Mouse (Mus musculus): ENCODE results near the gene Mthfr. TPM values are rescaled to one million over a fixed set of nuclear protein-coding genes. Genes with fewer than 3 reads are reported as not detected.
A peak's percentile ranks its signal among the peaks of the same experiment; 100 is the strongest.

Gene Mthfr
- polyA plus RNA-seq, 1 experiment from 2014 or later: 22.0 TPM

DNA sequence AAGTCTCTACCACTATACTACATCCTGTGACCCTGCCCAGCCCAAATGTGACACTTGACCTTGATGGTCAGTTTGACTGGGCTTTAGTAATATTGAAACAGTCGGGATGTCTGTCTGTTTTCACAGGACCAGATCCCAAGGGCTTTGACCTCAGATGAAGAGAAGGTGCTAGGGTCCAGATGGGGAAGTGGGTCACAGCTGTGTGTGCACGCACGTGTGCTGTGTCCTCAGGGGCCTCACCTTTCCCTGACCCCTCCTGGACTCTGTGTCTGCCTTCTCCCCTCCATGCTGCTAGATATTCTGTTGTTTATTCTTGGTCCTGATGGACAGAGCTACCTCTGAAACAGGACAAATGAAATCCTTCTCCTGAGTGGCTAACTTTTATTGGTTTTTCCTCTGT, 27.5 kb upstream of the Mthfr start:
- no peak for ATAC-seq
- no peak overlapping the region for H3K4me3 ChIP-seq (replicated peaks; ENCODE audit: low read length)
- H3K27me3 ChIP-seq (replicated peaks; ENCODE audit: control insufficient read depth, insufficient read depth, low read length): no peaks in the 10 kb centered on the region
- no peak overlapping the region for H3K4me2 ChIP-seq (ENCODE audit: low read length)
- H3K9ac ChIP-seq (replicated peaks; ENCODE audit: low read depth, low read length): no peak overlapping the region
- no peaks in the 10 kb centered on the region for H3K9me3 ChIP-seq (ENCODE audit: control insufficient read depth, low read length)
- no peaks in the 10 kb centered on the region for H3K4me1 ChIP-seq (replicated peaks; ENCODE audit: control insufficient read depth, insufficient read depth, low read length)
- no peak overlapping the region for H3K27ac ChIP-seq (ENCODE audit: low read length)
- 81% methylated on average over 3 of the region's 3 CpGs for WGBS
- peaks cover 90% of the 10 kb centered on the region for H3K36me3 ChIP-seq (ENCODE audit: control insufficient read depth, insufficient read depth)

DNA sequence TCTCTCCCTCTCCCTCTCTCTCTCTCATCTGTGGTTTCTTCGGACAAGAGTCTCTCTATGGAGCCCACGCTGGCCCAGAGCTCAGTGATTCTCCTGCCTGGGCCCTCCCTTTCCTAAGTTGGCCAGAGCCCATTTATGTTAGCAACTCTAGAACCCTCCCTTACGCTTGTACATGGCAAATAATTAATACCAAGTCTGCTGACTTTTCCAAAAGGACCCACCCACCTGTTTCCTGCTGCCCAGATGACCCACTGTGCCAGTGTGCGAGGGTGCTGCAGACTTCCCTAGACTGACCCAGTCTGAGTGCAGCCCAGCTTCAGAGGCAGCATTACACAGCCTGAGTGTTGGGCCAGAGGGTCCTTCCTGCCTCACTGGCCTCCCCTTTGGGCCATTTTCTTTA, 26.7 kb upstream of the Mthfr start:
- no peaks in the 10 kb centered on the region for H3K27me3 ChIP-seq (replicated peaks; ENCODE audit: control insufficient read depth, insufficient read depth, low read length)
- no peak overlapping the region for H3K9ac ChIP-seq (replicated peaks; ENCODE audit: low read depth, low read length)
- no peak overlapping the region for H3K4me3 ChIP-seq (replicated peaks; ENCODE audit: low read length)
- H3K27ac ChIP-seq (ENCODE audit: low read length): no peak overlapping the region
- no peaks in the 10 kb centered on the region for H3K9me3 ChIP-seq (ENCODE audit: control insufficient read depth, low read length)
- no peak overlapping the region for H3K4me2 ChIP-seq (ENCODE audit: low read length)
- WGBS: 92% methylated on average over 4 of the region's 4 CpGs
- no peaks in the 10 kb centered on the region for H3K4me1 ChIP-seq (replicated peaks; ENCODE audit: control insufficient read depth, insufficient read depth, low read length)
- H3K36me3 ChIP-seq (ENCODE audit: control insufficient read depth, insufficient read depth): peaks cover 90% of the 10 kb centered on the region
- ATAC-seq: no peak

DNA sequence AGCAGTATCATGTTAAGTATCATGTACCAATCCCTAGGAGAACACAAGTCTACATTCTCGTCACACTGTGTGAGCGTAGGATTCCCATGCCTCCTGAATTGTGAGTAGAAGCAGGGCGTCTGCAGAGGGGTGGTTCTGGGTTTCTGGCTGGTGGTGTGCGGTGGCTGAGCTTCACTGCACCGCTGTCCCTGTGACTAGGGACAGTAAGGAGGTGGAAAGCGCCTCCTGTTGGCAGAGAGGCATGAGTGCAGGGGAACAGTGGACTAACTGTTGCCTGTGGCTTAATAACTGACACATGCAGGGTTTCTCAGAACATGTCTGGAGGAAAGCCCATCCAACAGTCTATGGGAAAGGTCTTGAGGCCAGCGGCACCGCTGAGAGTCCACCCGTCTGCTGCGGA, 23.5 kb upstream of the Mthfr start:
- H3K4me1 ChIP-seq (replicated peaks; ENCODE audit: control insufficient read depth, insufficient read depth, low read length): peaks cover 3% of the 10 kb centered on the region
- peaks cover 75% of the 10 kb centered on the region for H3K36me3 ChIP-seq (ENCODE audit: control insufficient read depth, insufficient read depth)
- 85% methylated on average over 10 of the region's 10 CpGs for WGBS
- no peak overlapping the region for H3K27ac ChIP-seq (ENCODE audit: low read length)
- H3K27me3 ChIP-seq (replicated peaks; ENCODE audit: control insufficient read depth, insufficient read depth, low read length): no peaks in the 10 kb centered on the region
- no peak overlapping the region for H3K4me3 ChIP-seq (replicated peaks; ENCODE audit: low read length)
- H3K9me3 ChIP-seq (ENCODE audit: control insufficient read depth, low read length): no peaks in the 10 kb centered on the region
- no peak for ATAC-seq
- H3K4me2 ChIP-seq (ENCODE audit: low read length): no peak overlapping the region
- no peak overlapping the region for H3K9ac ChIP-seq (replicated peaks; ENCODE audit: low read depth, low read length)

DNA sequence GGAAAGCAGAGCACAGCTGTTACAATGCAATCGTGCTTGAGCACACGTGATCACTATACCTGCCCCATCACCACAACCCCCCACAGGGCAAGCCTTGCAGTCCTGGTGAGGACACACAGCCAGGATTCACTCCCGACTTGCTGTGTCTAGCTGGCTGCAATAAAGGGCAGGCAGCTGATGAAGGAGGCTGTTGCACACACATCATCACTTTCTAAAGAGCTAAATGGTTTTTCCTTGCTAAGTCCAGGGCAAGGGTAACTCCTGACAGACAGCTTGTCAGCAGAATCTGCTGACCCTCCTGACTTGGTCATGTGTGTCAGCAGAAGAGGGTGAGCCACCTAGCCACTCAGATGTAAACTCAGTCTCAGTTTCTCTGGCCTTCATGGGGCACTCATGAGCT, 21.9 kb upstream of the Mthfr start:
- ATAC-seq: no peak
- Histone ChIP-seq H3K4me3 (replicated peaks; ENCODE audit: low read length) (no peak overlapping the region), H3K36me3 (ENCODE audit: control insufficient read depth, insufficient read depth) (peaks cover 74% of the 10 kb centered on the region), H3K9me3 (ENCODE audit: control insufficient read depth, low read length) (no peaks in the 10 kb centered on the region), H3K4me1 (replicated peaks; ENCODE audit: control insufficient read depth, insufficient read depth, low read length) (peaks cover 3% of the 10 kb centered on the region), H3K27me3 (replicated peaks; ENCODE audit: control insufficient read depth, insufficient read depth, low read length) (no peaks in the 10 kb centered on the region), H3K4me2 (ENCODE audit: low read length) (no peak overlapping the region), H3K9ac (replicated peaks; ENCODE audit: low read depth, low read length) (no peak overlapping the region), H3K27ac (ENCODE audit: low read length) (no peak overlapping the region)
- WGBS: 81% methylated on average over 3 of the region's 3 CpGs

DNA sequence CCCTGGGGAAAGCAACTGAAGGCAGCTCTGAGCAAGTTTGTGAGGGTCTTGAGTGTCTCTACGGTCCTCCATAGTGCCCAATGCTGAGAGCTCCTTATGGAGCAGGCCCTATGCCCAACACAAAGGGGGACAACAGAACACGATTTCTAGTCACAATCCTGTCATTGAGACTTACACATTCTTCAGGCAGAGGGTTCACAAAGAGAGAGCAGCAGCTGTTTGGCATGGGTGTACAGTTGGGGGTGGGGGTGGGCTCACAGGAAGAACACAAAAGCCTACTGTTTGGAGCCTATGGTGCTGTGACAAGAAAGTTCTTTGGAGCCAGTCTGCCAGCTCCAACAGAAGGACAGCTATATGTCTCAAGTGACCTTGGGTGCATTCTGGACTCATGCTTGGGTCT, 20.5 kb upstream of the Mthfr start:
- peak; percentile 43; the same call in 1 of the 2 replicates for ATAC-seq
- no peak overlapping the region for H3K27ac ChIP-seq (ENCODE audit: low read length)
- H3K9ac ChIP-seq (replicated peaks; ENCODE audit: low read depth, low read length): no peak overlapping the region
- peaks cover 3% of the 10 kb centered on the region for H3K4me1 ChIP-seq (replicated peaks; ENCODE audit: control insufficient read depth, insufficient read depth, low read length)
- H3K4me2 ChIP-seq (ENCODE audit: low read length): no peak overlapping the region
- WGBS: 40% methylated on average over 2 of the region's 2 CpGs
- peaks cover 71% of the 10 kb centered on the region for H3K36me3 ChIP-seq (ENCODE audit: control insufficient read depth, insufficient read depth)
- no peak overlapping the region for H3K4me3 ChIP-seq (replicated peaks; ENCODE audit: low read length)
- no peaks in the 10 kb centered on the region for H3K27me3 ChIP-seq (replicated peaks; ENCODE audit: control insufficient read depth, insufficient read depth, low read length)
- no peaks in the 10 kb centered on the region for H3K9me3 ChIP-seq (ENCODE audit: control insufficient read depth, low read length)

DNA sequence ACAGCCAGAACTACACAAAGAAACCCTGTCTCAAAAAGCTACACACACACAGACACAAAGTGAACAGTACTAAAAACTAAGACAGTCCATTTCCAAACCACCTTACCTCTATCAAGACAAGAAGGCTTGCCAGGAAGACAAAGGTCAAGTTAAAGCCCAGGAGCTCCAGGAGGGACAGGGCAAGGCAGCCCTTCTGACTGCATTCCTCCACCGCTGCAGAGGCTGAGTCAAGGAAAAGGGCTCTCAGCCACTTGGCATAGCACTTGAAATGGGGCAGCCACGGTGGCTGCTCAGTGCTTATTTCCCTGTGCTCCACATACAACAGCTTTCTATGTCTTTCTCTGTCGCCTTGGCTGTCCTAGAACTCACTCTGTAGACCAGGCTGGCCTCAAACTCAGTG, 14.9 kb upstream of the Mthfr start:
- Histone ChIP-seq H3K4me3 (replicated peaks; ENCODE audit: low read length) (no peak overlapping the region), H3K4me2 (ENCODE audit: low read length) (no peak overlapping the region), H3K36me3 (ENCODE audit: control insufficient read depth, insufficient read depth) (peaks cover 48% of the 10 kb centered on the region), H3K27ac (ENCODE audit: low read length) (no peak overlapping the region), H3K9ac (replicated peaks; ENCODE audit: low read depth, low read length) (no peak overlapping the region), H3K4me1 (replicated peaks; ENCODE audit: control insufficient read depth, insufficient read depth, low read length) (peaks cover under 1% of the 10 kb centered on the region; the same call in 1 of the 2 replicates), H3K9me3 (ENCODE audit: control insufficient read depth, low read length) (no peaks in the 10 kb centered on the region), H3K27me3 (replicated peaks; ENCODE audit: control insufficient read depth, insufficient read depth, low read length) (no peaks in the 10 kb centered on the region)
- ATAC-seq: no peak
- WGBS: 93% methylated on average over 3 of the region's 3 CpGs

DNA sequence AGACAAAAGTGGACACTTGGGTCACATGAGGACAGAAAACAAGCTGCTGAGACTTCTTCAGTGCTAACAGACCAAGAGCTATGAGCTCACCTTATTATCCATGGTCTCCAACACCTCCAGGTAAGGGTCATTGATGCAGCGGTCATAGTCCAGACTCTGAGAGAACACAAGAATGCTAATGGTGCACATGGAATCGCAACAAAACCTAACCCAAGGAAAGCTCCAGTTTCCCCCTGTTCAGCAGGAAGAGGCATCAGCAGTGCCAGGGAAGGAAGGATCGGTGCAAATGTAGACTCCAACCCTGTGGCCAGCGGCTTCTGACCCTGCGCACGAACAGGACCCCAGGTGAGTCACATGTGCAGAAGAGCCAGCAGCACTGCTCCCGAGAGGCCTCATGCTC, 9.6 kb upstream of the Mthfr start:
- H3K9ac ChIP-seq (replicated peaks; ENCODE audit: low read depth, low read length): no peak overlapping the region
- no peaks in the 10 kb centered on the region for H3K4me1 ChIP-seq (replicated peaks; ENCODE audit: control insufficient read depth, insufficient read depth, low read length)
- no peak overlapping the region for H3K4me2 ChIP-seq (ENCODE audit: low read length)
- H3K27ac ChIP-seq (ENCODE audit: low read length): no peak overlapping the region
- WGBS: 96% methylated on average over 7 of the region's 7 CpGs
- H3K36me3 ChIP-seq (ENCODE audit: control insufficient read depth, insufficient read depth): peaks cover 21% of the 10 kb centered on the region
- no peak overlapping the region for H3K4me3 ChIP-seq (replicated peaks; ENCODE audit: low read length)
- H3K27me3 ChIP-seq (replicated peaks; ENCODE audit: control insufficient read depth, insufficient read depth, low read length): no peaks in the 10 kb centered on the region
- no peaks in the 10 kb centered on the region for H3K9me3 ChIP-seq (ENCODE audit: control insufficient read depth, low read length)
- ATAC-seq: no peak

DNA sequence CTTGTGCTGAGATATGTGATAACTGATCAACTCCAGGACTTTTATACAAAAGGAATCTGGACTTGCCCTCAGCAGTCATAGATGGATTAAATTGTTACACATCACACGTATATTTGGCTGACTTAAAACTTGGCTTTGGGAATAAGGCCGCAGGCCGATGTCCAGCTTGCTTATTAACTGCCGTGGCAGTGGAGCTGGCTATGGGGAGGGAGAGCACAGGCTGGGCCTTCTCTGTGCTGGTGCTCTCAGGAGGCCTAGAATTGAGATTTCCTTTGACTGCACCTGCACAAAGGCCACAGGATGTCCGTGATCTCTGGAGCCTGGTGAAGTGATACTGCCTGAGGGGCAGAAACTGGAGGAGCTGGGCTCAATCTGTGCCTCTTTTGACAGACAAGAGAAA, 8.4 kb upstream of the Mthfr start:
- no peak overlapping the region for H3K4me3 ChIP-seq (replicated peaks; ENCODE audit: low read length)
- no peak overlapping the region for H3K4me2 ChIP-seq (ENCODE audit: low read length)
- no peaks in the 10 kb centered on the region for H3K4me1 ChIP-seq (replicated peaks; ENCODE audit: control insufficient read depth, insufficient read depth, low read length)
- no peak overlapping the region for H3K9ac ChIP-seq (replicated peaks; ENCODE audit: low read depth, low read length)
- peaks cover 13% of the 10 kb centered on the region; the same call in 1 of the 2 replicates for H3K36me3 ChIP-seq (ENCODE audit: control insufficient read depth, insufficient read depth)
- no peaks in the 10 kb centered on the region for H3K9me3 ChIP-seq (ENCODE audit: control insufficient read depth, low read length)
- H3K27ac ChIP-seq (ENCODE audit: low read length): no peak overlapping the region
- no peaks in the 10 kb centered on the region for H3K27me3 ChIP-seq (replicated peaks; ENCODE audit: control insufficient read depth, insufficient read depth, low read length)
- 88% methylated on average over 5 of the region's 5 CpGs for WGBS
- ATAC-seq: no peak

DNA sequence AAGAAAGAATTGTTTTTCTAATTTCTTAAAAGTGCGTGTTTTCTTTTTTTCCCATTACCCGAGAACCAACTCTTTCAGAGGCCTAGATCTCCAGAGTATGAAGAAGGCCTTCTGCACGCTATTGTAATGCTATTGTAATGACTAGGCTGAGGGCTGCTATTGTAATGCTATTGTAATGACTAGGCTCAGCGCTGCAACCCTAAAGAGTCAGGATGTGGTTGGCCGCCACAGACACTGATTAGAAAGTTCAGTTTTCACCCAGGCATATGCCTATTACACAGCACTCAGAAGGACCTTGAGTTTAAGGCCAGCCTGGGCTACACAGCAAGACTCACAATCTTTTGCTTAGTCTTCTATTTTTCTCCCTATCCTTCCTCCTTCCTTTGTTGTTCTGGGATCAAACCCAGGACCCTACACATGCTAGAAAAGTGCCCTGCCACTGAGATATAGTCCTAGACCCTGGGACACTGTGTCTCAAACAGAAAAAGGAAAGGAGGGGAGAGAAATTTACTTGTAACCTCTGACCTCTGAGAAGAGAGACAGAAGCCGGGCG, 4.9 kb upstream of the Mthfr start:
- H3K4me1 ChIP-seq (replicated peaks; ENCODE audit: control insufficient read depth, insufficient read depth, low read length): peaks cover 7% of the 10 kb centered on the region
- H3K9me3 ChIP-seq (ENCODE audit: control insufficient read depth, low read length): no peaks in the 10 kb centered on the region
- ATAC-seq: no peak
- WGBS: 72% methylated on average over 7 of the region's 7 CpGs
- H3K4me2 ChIP-seq (ENCODE audit: low read length): no peak overlapping the region
- H3K27ac ChIP-seq (ENCODE audit: low read length): no peak overlapping the region
- H3K9ac ChIP-seq (replicated peaks; ENCODE audit: low read depth, low read length): no peak overlapping the region
- no peaks in the 10 kb centered on the region for H3K27me3 ChIP-seq (replicated peaks; ENCODE audit: control insufficient read depth, insufficient read depth, low read length)
- peaks cover 6% of the 10 kb centered on the region; the same call in 1 of the 2 replicates for H3K36me3 ChIP-seq (ENCODE audit: control insufficient read depth, insufficient read depth)
- H3K4me3 ChIP-seq (replicated peaks; ENCODE audit: low read length): no peak overlapping the region

DNA sequence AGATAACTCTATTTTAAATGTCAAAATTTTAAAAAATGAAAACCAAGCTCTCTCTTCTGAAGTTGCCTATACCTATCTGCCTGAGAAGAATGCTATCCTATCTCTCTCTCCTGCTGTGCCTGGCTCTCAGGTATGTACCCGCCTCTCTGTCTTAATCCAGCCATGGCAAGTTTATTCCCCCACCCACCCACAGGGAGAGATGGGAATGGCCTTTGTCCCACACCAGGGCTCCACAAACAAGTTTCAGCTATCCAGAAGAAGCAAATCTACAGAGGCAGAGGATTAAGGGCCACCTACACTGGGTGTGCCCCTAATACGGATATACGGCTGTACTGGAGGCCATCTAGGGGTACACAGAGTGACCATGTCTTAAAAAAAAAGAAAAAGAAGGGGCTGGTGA, 3.4 kb upstream of the Mthfr start:
- no peak overlapping the region for H3K9ac ChIP-seq (replicated peaks; ENCODE audit: low read depth, low read length)
- H3K9me3 ChIP-seq (ENCODE audit: control insufficient read depth, low read length): no peaks in the 10 kb centered on the region
- no peak overlapping the region for H3K27ac ChIP-seq (ENCODE audit: low read length)
- 91% methylated on average over 3 of the region's 3 CpGs for WGBS
- no peak overlapping the region for H3K4me3 ChIP-seq (replicated peaks; ENCODE audit: low read length)
- H3K27me3 ChIP-seq (replicated peaks; ENCODE audit: control insufficient read depth, insufficient read depth, low read length): no peaks in the 10 kb centered on the region
- peaks cover 18% of the 10 kb centered on the region for H3K4me1 ChIP-seq (replicated peaks; ENCODE audit: control insufficient read depth, insufficient read depth, low read length)
- H3K36me3 ChIP-seq (ENCODE audit: control insufficient read depth, insufficient read depth): no peaks in the 10 kb centered on the region
- no peak for ATAC-seq
- H3K4me2 ChIP-seq (ENCODE audit: low read length): no peak overlapping the region

All from forebrain, embryonic 16.5 days (tissue).